Mouse (Mus musculus): ENCODE measurements around the gene Styk1. TPM values are rescaled to one million over a fixed set of nuclear protein-coding genes. Genes with fewer than 3 reads are reported as not detected.

Styk1 gene
- total RNA-seq, 1 experiment, result 1.4 TPM

- Histone ChIP-seq H3K4me3 (ENCODE audit: insufficient read depth in 1 of 2, low read depth in 1 of 2, low read length in 2 of 2, poor library complexity in 1 of 2, severe bottlenecking in 1 of 2) (no peak overlapping the region), H3K9ac (ENCODE audit: insufficient read depth, low read depth, low read length, poor library complexity, severe bottlenecking) (no peak overlapping the region), H3K36me3 (ENCODE audit: control insufficient read depth, insufficient read depth, low read length, poor library complexity, severe bottlenecking) (no peaks in the 10 kb centered on the region), H3K27ac (ENCODE audit: insufficient read depth, low read depth, low read length, poor library complexity, severe bottlenecking) (no peak overlapping the region), H3K9me3 (ENCODE audit: control insufficient read depth, insufficient read depth, low read depth, low read length) (no peaks in the 10 kb centered on the region), H3K4me1 (ENCODE audit: control insufficient read depth in 2 of 2, insufficient read depth in 2 of 2, low read length in 2 of 2, poor library complexity in 1 of 2) (no peaks in the 10 kb centered on the region)
- no peak for DNase-seq (ENCODE audit: low read depth, low spot score)
- TF ChIP-seq ZNF384 (IDR thresholded peaks at IDR 0.05; ENCODE audit: low read depth, low read length), result no peak
- TF ChIP-seq CHD2 (IDR thresholded peaks at IDR 0.05; ENCODE audit: low read depth, low read length), result no peak
- TF ChIP-seq ZC3H11A (IDR thresholded peaks at IDR 0.05; ENCODE audit: borderline replicate concordance, low read depth, low read length), result no peak
- no peak for TF ChIP-seq MAFK (IDR thresholded peaks at IDR 0.05; ENCODE audit: insufficient read depth, low read depth, low read length)
- TF ChIP-seq HCFC1 (IDR thresholded peaks at IDR 0.05; ENCODE audit: borderline replicate concordance, insufficient read depth, low read length), result no peak
- in situ Hi-C loops (cut with MboI; ENCODE audit: low sequenced_read_pairs in 2 of 2, unreplicated experiment in 2 of 2), result no loop called here
Measured at GRCm38 (mm10) chr6:131262778-131263177, 90.6 kb downstream of the Styk1 start.

DNA sequence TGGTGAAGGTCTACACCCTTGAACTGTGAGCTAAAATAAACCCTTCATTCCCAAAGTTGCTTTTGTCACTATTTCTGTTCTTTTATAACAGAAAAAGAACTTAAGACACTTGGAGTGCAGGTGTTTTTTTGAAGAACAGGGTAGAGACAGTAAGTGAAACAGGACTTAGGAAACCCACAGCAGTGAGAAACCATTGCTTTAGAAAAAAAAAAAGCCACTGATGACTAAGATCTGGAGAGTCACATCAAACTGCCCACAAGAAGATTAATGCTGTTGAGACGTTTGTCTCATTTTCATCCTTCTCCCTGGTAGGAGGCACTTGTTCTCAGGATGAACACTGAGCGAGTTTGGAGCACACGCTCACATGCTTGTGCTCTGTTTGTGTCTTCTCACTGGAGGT lies 91.4 kb downstream of the Styk1 start:
- Histone ChIP-seq H3K27ac (ENCODE audit: insufficient read depth, low read depth, low read length, poor library complexity, severe bottlenecking) (no peak overlapping the region), H3K4me1 (ENCODE audit: control insufficient read depth in 2 of 2, insufficient read depth in 2 of 2, low read length in 2 of 2, poor library complexity in 1 of 2) (no peaks in the 10 kb centered on the region), H3K9me3 (ENCODE audit: control insufficient read depth, insufficient read depth, low read depth, low read length) (no peaks in the 10 kb centered on the region), H3K36me3 (ENCODE audit: control insufficient read depth, insufficient read depth, low read length, poor library complexity, severe bottlenecking) (no peaks in the 10 kb centered on the region), H3K9ac (ENCODE audit: insufficient read depth, low read depth, low read length, poor library complexity, severe bottlenecking) (no peak overlapping the region), H3K4me3 (ENCODE audit: insufficient read depth in 1 of 2, low read depth in 1 of 2, low read length in 2 of 2, poor library complexity in 1 of 2, severe bottlenecking in 1 of 2) (no peak overlapping the region)
- in situ Hi-C loops (cut with MboI; ENCODE audit: low sequenced_read_pairs in 2 of 2, unreplicated experiment in 2 of 2), result no loop called here
- no peak for DNase-seq (ENCODE audit: low read depth, low spot score)
- TF ChIP-seq ZC3H11A (IDR thresholded peaks at IDR 0.05; ENCODE audit: borderline replicate concordance, low read depth, low read length) (no peak), MAFK (IDR thresholded peaks at IDR 0.05; ENCODE audit: insufficient read depth, low read depth, low read length) (no peak), CHD2 (IDR thresholded peaks at IDR 0.05; ENCODE audit: low read depth, low read length) (no peak), ZNF384 (IDR thresholded peaks at IDR 0.05; ENCODE audit: low read depth, low read length) (no peak), HCFC1 (IDR thresholded peaks at IDR 0.05; ENCODE audit: borderline replicate concordance, insufficient read depth, low read length) (no peak)

Other genes with a start within 250 kb of the Styk1 start
- gene Klra2, start 106.2 kb downstream of the Styk1 start, total RNA-seq (2012; rRNA removed), result not detected in 2 replicates
- gene Magohb, start 60.4 kb downstream of the Styk1 start, total RNA-seq (2012; rRNA removed), result 9.4 and 10.0 TPM in 2 replicates
- 275 and 332 TPM in 2 replicates for gene Ybx3, start 34.9 kb upstream of the Styk1 start, total RNA-seq (2012; rRNA removed)
- gene 5430401F13Rik, start 132.8 kb upstream of the Styk1 start, total RNA-seq (2012; rRNA removed), result not detected in 2 replicates
- not detected in 2 replicates for gene Gm6619, start 132.8 kb upstream of the Styk1 start, total RNA-seq (2012; rRNA removed)